Mouse (Mus musculus) lung, postnatal 0 days (tissue): ENCODE results near the gene Tuba3a. TPM values are rescaled to one million over a fixed set of nuclear protein-coding genes. Genes with fewer than 3 reads are reported as not detected.

Experiments used
- ATAC-seq: fragments of 200-750 bp; cut with Nextera tagmentation; 2 replicates; pipeline ENCODE4 v1.8.0; 2017; ENCODE audit warnings: moderate library complexity
- DNase-seq: peaks from one replicate; pipeline ENCODE4 v3.0.0-alpha.2; 2016; ENCODE audit warnings: low spot score
- H3K27ac ChIP-seq: fragments of 300-500 bp; sonication (generic); 2 replicates; pipeline ENCODE4 v1.5.1; 2014; ENCODE audit warnings: antibody characterized with exemption, mild to moderate bottlenecking, low read length, mixed read lengths
- H3K27me3 ChIP-seq: fragments of 300-500 bp; sonication (generic); replicated peaks from 2 replicates; pipeline ENCODE4 v1.6.1; 2014; ENCODE audit warnings: low read length, mixed read lengths; ENCODE audit not compliant: insufficient read depth
- H3K36me3 ChIP-seq: fragments of 300-500 bp; sonication (generic); 2 replicates; pipeline ENCODE4 v1.6.1; 2014; ENCODE audit warnings: low read length, mixed read lengths; ENCODE audit not compliant: insufficient read depth
- H3K4me1 ChIP-seq: fragments of 300-500 bp; sonication (generic); 2 replicates; pipeline ENCODE4 v1.6.1; 2014; ENCODE audit warnings: antibody characterized with exemption, low read depth, low read length, mixed read lengths; ENCODE audit not compliant: insufficient read depth
- H3K4me2 ChIP-seq: fragments of 300-500 bp; sonication (generic); replicated peaks from 2 replicates; pipeline ENCODE4 v1.6.1; 2014; ENCODE audit warnings: low read depth, mild to moderate bottlenecking, low read length, moderate library complexity, mixed read lengths
- H3K4me3 ChIP-seq: fragments of 300-500 bp; sonication (generic); 2 replicates; pipeline ENCODE4 v1.5.1; 2014; ENCODE audit warnings: low read depth, low read length
- H3K9ac ChIP-seq: fragments of 300-500 bp; sonication (generic); replicated peaks from 2 replicates; pipeline ENCODE4 v1.6.1; 2014; ENCODE audit warnings: low read depth, mild to moderate bottlenecking
- H3K9me3 ChIP-seq: fragments of 300-500 bp; sonication (generic); 2 replicates; pipeline ENCODE4 v1.6.1; 2016; ENCODE audit warnings: low read length, mixed read lengths
- CTCF ChIP-seq: IDR thresholded peaks from 2 replicates; pipeline ENCODE4 v1.5.1; 2016; ENCODE audit warnings: antibody characterized with exemption, mild to moderate bottlenecking
- EP300 ChIP-seq: IDR thresholded peaks from 2 replicates; pipeline ENCODE4 v1.6.1; 2016; ENCODE audit warnings: antibody characterized with exemption, mild to moderate bottlenecking, control low read depth
- WGBS: fragments of 180-500 bp; shearing (Covaris S2); extraction: QIAGEN DNeasy Blood & Tissue Kit; methylation state at CpG from one replicate; pipeline ENCODE4 v1.1.7; 2014; 5-methylcytosine and 5-hydroxymethylcytosine counted together
- polyA plus RNA-seq: library from polyadenylated mRNA; unstranded; fragments of >200 nt; fragmentation: Nextera tagmentation; extraction: Ambion mirVana; gene quantifications from 2 replicates; pipeline ENCODE4 v1.2.1, GENCODE M21; 2015

The Tuba3a gene
- polyA plus RNA-seq, 1 experiment from 2014 or later = not detected

GRCm38 (mm10) chr6:125318981-125319918 is 33.4 kb upstream of the Tuba3a start:
- H3K4me2 ChIP-seq = peak overlapping the region; percentile 43
- WGBS = 39% methylated on average over 15 of the region's 15 CpGs
- no peaks in the 10 kb centered on the region for H3K9me3 ChIP-seq
- ATAC-seq = peak; percentile 60
- peaks cover 5% of the 10 kb centered on the region for H3K4me1 ChIP-seq
- TF ChIP-seq CTCF (no peak), EP300 (peak; percentile 92)
- peak overlapping the region; percentile 98 for H3K27ac ChIP-seq
- peak; percentile 94 for DNase-seq
- peak overlapping the region; percentile 27; the same call in 1 of the 2 replicates for H3K9ac ChIP-seq
- no peaks in the 10 kb centered on the region for H3K36me3 ChIP-seq
- no peaks in the 10 kb centered on the region for H3K27me3 ChIP-seq
- H3K4me3 ChIP-seq = no peak overlapping the region; the same call in 1 of the 2 replicates

- H3K4me2 ChIP-seq = no peak overlapping the region
- H3K9ac ChIP-seq = no peak overlapping the region
- H3K36me3 ChIP-seq = peaks cover under 1% of the 10 kb centered on the region; the same call in 1 of the 2 replicates
- no peak overlapping the region for H3K27ac ChIP-seq
- no peak for TF ChIP-seq CTCF
- no peak for TF ChIP-seq EP300
- H3K4me1 ChIP-seq = peaks cover 13% of the 10 kb centered on the region
- no peak for DNase-seq
- H3K9me3 ChIP-seq = no peaks in the 10 kb centered on the region
- WGBS = 20% methylated on average over 7 of the region's 7 CpGs
- H3K27me3 ChIP-seq = no peaks in the 10 kb centered on the region
- no peak for ATAC-seq
- no peak overlapping the region for H3K4me3 ChIP-seq
Measured at GRCm38 (mm10) chr6:125317077-125317476, 31.2 kb upstream of the Tuba3a start.

GRCm38 (mm10) chr6:125314746-125315145 is 28.9 kb upstream of the Tuba3a start:
- WGBS = 74% methylated on average over 6 of the region's 6 CpGs
- Histone ChIP-seq H3K4me2 (no peak overlapping the region), H3K9ac (no peak overlapping the region), H3K27me3 (no peaks in the 10 kb centered on the region), H3K4me1 (peaks cover 17% of the 10 kb centered on the region), H3K9me3 (no peaks in the 10 kb centered on the region), H3K4me3 (no peak overlapping the region), H3K27ac (no peak overlapping the region), H3K36me3 (peaks cover 5% of the 10 kb centered on the region; the same call in 1 of the 2 replicates)
- DNase-seq (no peak), ATAC-seq (no peak)
- TF ChIP-seq EP300 (no peak), CTCF (no peak)

- Histone ChIP-seq H3K9me3 (no peaks in the 10 kb centered on the region), H3K4me1 (peaks cover 17% of the 10 kb centered on the region), H3K4me3 (peak overlapping the region; percentile 71), H3K27ac (peak overlapping the region; percentile 94), H3K4me2 (peak overlapping the region; percentile 90), H3K9ac (peak overlapping the region; percentile 94), H3K36me3 (peaks cover 5% of the 10 kb centered on the region; the same call in 1 of the 2 replicates), H3K27me3 (no peaks in the 10 kb centered on the region)
- WGBS = 43% methylated on average over 7 of the region's 7 CpGs
- TF ChIP-seq EP300 (no peak), CTCF (no peak)
- no peak for DNase-seq
- no peak for ATAC-seq
Measured at GRCm38 (mm10) chr6:125314231-125314563, 28.4 kb upstream of the Tuba3a start.

- DNase-seq = peak; percentile 97
- Histone ChIP-seq H3K9ac (peak within 1 kb of the TSS; percentile 94), H3K27me3 (no peaks in the 10 kb centered on the region), H3K27ac (peak within 1 kb of the TSS; percentile 94), H3K4me1 (peaks cover 17% of the 10 kb centered on the region), H3K36me3 (peaks cover 6% of the 10 kb centered on the region; the same call in 1 of the 2 replicates), H3K4me2 (peak within 1 kb of the TSS; percentile 90), H3K9me3 (no peaks in the 10 kb centered on the region), H3K4me3 (peak within 1 kb of the TSS; percentile 71)
- TF ChIP-seq EP300 (peak; percentile 32; the same call in 1 of the 2 replicates), CTCF (peak; percentile 24)
- peak; percentile 97 for ATAC-seq
- 1% methylated on average over 33 of the region's 46 CpGs for WGBS
Measured at GRCm38 (mm10) chr6:125313546-125314230, 27.8 kb upstream of the Tuba3a start, which contains the start of gene Ltbr. Gene Ltbr, minus strand, starts transcription at chr6:125313885.
